Mouse (Mus musculus): ENCODE results near the gene Gpr108.
A peak's percentile ranks its signal among the peaks of the same experiment; 100 is the strongest.

Gpr108 gene

DNA sequence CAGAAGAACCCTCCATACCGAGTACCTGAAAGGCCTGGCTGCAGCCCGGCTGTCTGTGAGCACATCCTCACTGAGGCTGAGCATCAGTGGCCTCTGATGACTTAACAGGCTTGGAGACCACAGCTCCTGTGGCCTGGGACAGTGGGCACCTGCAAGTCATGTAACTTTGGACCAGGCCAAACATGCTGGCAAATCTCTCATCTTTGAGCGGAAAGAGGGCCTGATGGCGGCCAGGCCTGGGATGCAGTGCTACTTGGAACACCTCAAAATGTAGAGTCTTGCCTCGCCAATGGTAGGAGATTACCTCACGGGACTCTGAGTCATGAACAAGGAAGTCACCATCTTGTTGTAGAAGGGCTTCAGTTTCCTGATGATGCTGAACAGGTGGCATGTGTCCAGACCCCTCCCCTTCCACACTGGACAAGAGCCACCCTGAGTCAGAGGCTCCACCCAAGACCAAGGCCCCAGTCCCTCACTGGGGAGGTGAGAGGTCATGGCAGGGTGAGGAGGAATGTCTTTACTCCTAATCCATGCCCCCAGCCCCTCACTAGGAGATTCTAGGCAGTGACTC is 19.4 kb upstream of the Gpr108 start:
- DNase-seq = no peak

DNA sequence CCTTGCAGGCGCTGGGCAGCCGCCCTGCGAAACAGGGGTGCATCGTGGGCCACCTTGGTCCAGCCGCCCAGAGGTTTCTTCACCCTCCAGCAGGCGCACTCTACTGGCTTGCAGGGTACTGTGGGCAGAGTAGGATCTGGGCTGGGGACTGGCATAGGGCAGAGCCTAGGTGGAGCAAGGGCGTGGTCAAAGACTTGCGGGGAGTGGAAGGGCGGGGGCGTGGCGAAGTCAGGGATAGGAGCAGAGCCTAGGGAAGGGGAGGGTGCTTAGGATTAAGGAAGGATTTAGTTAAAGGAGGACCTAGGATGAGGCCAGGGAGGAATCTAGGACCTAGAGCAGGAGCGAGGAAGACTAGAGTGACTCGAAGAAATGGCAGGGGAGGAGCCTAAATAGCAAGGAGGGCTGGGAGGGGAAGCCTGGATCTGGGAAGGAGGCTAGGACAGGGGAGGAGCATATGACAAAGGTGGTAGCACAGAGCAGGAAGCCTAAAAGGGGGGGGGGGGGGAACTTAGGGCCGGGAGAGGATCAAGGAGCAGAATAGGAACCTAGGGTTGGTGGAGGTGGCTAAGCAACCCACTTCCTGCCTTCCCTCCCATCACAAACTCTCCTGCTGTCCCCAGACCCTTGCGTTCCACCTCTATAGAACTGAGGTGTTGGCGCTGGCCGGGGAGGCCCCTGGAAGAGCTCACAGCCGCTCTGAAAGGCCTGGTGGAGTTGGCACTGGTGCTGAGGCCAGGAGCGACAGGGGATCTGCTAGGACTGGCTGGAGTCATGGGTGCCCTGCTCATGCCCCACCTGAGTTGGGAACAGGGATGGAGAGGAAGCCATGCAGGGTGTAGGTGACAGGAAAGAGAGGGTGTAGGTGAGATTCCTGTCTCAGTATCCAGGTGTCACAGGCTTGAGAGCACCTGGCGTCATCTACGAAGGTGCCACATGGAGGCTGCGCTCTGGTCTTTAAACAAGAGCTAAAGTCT is 17.0 kb upstream of the Gpr108 start:
- DNase-seq = peak; percentile 62 to 66

DNA sequence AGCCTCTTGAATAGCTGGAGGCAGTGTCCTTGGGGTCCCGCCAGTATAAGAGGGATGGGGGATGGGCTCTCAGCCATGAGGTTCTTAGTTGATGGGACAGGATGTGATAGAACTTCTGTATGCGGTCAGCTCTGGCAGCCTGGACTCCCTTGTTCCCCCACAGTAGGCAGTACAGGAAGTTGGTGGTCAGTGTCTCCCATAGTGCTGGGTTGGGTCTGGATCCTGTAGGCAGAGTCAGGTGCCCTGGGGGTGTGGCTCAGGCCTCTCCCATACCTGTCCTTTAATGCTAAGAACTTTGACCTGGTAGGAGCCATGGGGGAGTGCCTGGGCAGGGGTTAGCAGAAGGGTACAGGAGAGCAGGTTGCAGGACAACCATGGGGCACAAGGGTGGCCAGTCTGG is 15.9 kb upstream of the Gpr108 start:
- DNase-seq = no peak

DNA sequence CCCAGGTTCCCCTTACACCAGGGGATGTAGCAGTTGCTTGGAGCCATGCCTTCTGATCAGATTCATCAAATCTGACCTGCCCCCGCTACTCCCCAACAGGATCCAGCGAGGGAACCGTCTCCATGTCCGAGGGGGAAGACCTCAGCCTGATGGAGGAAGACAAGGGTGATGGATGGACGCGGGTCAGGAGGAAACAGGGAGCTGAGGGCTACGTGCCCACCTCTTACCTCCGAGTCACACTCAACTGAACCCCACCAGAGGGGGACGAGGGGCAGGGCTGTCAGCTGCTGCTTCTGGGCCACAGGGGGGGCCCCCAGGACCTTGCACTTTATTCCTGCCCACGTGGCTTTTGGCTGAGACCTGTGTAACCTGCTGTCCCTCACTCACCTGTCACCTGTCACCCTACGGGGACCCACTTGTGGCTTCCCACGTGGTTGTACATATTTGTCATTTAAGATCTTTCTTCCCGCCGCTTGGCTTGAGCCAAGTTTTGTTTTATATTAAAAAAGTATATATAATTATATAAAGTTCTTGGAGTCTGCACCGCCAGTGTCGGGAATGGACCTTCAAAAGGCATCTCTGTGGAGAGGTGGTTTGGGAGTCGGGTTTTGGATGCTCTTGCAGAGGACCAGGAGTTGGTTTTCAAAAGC is 14.8 kb upstream of the Gpr108 start:
- DNase-seq = no peak

DNA sequence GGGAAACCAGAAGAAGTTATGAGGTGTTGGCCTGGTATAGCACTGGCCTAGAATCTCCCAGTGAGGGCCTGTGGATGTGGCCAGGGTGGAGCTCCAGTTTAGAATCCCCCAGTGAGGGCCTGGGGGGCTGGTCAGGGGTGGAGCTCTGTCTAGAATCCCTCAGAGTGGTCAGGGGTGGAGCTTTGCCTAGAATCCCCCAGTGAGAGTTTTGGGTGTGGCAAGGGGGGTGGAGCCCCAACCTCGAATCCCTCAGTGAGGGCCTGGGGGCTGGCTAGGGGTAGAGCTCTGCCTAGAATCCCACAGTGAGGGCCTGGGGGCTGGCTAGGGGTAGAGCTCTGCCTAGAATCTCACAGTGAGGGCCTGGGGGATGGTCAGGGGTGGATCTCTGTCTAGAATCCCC is 13.6 kb upstream of the Gpr108 start:
- no peak for DNase-seq

DNA sequence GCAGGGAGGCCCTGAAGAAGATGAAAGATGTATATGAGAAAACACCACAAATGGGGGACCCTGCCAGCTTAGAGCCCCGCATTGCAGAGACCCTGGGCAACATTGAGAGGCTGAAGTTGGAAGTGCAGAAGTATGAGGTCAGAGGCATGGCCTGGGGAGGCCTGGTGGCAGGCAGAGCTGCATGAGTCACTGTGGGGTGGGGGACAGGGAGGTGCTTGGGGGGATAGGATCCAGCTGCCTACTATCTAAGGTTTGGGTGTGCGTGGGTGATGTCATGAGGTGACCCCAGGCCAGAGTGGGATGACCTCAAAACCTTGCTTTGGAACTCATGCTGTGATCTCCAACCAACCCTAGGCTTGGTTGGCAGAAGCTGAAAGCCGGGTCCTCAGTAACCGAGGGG is 13.0 kb upstream of the Gpr108 start:
- DNase-seq = no peak

DNA sequence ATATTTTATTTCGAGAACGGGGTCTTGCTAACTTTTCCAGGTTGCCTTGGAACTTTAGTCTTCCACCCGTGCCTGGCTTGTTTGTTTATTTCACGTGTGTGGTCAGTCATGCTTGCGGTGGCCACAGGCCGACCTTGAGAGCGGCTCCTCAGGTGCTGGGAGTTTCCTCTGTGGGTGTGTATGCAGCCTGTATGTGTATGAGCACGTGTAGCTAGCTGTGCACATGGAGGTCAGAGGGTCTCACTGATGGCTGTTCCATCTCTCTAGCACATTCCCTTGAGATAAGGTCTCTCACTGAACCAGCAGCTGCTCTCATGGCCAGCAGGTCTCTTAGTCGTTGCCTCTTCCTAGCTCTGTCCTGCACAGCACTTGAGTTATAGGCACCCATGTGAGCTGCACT is 12.1 kb upstream of the Gpr108 start:
- DNase-seq = no peak

DNA sequence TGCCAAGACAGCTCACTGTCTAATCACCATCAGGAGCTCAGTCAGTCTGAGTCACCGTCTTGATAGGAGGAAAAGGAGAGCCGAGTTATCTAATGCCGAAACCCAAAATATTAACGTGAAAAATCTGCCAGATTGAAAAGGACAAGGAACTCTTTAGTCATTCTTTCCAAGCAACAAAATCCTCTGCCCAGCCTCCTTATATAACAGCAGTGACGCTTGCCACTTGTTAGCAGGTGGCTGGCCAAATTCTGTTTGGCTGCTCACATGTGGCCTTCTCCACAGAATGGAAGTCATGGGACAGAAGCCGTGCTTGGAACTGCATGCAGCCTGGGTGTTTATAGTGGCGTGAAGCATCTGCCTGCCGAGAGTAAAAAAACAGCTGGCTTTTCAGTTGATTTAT is 11.5 kb upstream of the Gpr108 start:
- DNase-seq = no peak

DNA sequence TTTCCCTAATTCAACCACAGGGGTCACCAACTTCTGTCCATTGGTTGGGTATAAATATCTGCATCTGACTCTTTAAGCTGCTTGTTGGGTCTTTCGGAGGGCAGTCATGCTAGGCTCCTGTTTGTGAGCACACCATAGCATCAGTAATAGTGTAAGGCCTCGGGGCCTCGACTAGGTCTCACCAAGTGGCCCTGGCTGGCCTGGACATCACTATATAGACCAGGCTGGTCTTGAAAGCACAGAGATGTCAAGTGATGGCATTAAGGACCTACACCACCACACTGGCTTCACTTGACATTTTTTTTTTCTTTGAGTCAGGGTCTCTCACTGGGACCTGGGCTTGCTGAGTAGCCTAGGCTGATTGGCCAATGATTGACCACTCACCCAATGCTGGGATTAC is 9.9 kb upstream of the Gpr108 start:
- no peak for DNase-seq

DNA sequence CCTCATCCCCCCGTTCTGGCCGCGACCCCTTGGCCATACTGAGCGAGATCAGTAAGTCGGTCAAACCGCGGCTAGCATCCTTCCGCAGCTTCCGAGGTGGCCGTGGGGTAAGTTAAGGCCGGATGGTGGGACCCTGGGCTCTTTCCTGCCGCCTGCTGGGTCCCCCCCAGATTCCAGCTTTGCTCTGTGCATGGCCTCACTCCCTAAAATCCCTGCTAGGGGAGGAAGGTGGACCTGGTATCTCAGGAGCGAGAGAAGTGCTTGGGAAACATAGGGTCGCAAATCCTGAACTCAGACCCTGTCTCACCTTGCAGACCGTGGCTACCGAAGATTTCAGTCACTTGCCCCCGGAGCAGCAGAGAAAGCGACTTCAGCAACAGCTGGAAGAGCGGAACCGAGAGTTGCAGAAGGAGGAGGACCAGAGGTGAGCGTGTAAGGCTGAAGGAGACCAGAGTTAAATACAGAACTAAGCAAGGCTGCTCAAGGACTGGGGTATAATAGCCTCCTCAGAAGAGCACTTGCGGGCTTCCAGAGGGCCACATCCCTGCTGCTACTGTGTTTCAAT is 8.8 kb upstream of the Gpr108 start:
- DNase-seq = no peak

DNA sequence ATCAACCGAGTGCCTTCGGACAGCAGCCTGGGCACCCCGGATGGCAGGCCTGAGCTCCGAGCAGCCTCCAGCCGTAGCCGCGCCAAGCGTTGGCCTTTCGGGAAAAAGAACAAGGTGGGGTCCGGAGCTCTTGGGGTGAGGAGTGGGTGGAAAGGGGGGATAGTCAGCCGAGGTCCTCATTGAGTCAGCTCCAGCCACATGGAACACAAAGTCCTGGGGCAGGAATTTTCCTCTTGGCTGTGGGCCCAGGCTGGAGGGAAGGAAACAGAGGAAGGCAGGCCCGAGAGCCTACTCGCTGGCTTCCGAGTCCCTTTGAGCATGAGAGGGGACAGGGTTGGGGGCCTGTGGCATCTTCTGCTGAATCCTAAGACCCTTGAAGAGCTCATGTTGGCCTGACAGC is 7.1 kb upstream of the Gpr108 start:
- no peak for DNase-seq

DNA sequence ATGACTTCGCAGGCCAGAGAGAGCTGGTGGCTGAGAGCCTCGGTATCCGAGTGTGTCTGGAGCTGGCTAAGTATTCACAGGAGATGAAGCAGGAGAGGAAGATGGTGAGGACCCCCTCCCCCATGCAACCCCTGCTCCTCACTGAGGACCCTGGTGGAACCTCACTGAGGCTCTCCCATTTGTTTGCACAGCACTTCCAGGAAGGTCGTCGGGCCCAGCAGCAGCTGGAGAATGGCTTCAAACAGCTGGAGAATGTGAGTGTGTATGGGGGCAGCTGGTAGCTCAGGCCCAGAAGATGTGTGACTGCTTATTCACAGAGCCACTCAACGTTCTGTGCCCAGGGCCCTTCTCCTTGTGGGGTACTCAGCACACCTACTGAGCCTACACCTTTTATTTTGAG is 5.1 kb upstream of the Gpr108 start:
- DNase-seq = no peak

DNA sequence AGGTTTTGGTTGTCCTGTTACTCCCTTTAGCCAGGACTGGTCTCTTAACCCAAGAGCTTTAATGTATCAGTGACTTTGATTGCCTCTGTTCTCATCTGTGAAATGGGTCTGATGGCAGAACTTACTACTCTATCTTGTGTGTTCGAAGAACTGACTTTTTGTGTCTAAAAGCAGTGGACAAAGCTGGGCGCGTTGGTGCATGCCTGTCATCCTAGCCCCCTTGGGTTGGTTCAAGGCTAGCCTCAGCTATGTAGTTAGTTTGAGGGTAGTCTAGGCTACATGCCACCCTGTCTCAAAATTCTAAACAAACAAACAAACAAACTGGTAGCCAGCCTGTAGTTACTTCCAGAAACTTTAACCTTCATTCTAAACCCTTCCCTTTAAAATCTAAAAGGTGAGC is 3.2 kb upstream of the Gpr108 start:
- no peak for DNase-seq

DNA sequence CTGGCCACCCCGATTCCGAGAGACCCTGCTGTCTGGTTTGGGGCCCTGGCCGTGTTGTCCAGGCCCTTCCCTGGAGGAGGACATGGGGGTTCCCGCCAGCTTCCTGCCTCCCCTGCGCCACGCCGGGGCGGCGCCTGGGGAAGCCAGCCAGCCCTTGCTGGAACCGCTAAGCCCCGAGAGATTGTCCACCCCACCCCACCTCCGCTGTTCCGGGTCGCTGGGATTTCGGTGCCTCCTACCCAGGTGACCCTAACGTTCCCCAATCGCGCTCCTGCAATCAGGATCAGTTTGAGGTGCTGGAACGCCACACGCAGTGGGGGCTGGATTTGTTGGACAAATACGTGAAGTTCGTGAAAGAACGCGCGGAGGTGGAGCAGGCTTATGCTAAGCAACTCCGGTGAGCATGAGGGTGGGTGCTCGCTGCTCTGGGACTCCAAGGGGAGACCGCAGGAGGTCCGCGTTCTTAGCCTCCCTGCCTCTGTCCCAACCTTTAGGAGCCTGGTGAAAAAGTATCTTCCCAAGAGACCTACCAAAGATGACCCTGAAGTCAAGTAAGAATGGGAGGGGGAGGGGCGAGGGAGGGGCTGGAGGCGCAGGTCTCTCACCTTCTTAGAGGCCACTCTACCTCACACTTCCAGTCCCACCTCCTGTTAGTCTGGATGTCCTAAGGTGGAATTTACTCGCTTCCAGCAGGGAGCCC is 2.4 kb upstream of the Gpr108 start:
- peak in 1 of 2 experiments; percentile 26 for DNase-seq

DNA sequence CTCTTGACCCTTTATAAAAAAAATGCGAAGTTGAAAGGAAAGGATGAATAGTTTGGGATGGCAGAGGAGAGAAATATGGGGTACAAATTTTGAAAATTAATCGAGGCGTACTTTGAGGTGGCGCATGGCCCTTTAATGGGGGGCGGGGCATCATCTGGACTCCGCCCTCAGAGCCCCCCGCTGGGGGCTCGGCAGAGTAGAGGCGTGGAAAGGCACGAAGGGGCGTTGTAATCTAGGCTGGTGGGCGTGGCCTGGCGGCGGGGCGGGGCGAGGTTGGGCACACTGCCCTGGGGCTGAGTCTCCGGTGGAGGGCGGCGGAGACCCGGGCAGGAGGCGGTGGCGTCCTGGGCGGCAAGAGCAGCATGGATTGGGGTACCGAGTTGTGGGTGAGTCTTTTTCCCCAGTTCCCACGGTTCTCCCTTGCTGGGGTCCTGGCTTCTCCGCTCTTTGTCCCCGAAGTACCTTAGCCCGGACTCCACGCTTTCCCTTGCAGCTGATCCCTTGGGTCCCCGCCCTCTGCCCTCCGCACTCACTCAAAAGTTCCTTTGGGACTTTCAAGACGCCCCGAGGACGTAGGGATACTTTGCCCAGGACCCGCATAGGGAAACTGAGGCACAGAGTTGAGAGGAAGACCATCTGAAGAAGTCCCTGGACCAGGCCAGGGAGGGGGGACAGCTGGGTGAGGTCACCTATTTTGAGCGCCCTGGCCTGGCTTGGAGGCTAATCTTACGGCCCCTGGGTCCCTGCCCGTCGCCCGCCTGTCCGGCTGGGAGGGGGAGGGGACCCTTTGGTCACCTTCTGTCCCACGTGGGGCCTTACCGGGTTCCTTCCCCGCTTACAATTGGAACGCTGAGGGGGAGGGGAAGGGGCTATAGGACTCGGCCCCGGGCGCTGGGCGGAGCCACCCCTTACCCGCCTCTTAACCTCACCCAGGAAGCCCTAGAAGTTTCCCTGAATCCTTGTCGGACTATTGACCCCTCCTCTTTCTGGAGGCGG is 1.2 kb upstream of the Gpr108 start, which contains the start of gene Trip10:
Gene Trip10, plus strand, starts transcription at position 270 of the 996 bp plus-strand sequence.
- peak; percentile 87 to 90 for DNase-seq

DNA sequence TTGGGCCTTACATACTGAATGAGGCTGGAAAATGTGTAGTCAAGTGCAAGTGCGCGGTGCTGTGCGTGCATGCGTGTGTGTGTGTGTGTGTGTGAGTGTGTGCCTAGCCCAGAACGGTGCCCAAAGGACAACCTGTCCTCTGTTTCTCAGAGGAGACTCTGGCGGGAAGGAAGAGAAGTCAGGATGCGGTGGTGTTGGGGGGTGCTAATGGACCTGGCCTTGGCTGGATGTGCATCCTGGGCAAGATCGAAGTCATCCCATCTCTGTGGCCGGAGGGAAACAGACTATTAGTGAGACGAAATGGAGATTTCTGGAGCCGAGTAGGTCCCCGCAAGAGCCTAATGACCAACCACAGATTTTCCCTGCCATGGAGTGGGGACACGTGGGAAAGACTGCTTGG is 525 bp upstream of the Gpr108 start:
- DNase-seq = peak; percentile 49 to 51

DNA sequence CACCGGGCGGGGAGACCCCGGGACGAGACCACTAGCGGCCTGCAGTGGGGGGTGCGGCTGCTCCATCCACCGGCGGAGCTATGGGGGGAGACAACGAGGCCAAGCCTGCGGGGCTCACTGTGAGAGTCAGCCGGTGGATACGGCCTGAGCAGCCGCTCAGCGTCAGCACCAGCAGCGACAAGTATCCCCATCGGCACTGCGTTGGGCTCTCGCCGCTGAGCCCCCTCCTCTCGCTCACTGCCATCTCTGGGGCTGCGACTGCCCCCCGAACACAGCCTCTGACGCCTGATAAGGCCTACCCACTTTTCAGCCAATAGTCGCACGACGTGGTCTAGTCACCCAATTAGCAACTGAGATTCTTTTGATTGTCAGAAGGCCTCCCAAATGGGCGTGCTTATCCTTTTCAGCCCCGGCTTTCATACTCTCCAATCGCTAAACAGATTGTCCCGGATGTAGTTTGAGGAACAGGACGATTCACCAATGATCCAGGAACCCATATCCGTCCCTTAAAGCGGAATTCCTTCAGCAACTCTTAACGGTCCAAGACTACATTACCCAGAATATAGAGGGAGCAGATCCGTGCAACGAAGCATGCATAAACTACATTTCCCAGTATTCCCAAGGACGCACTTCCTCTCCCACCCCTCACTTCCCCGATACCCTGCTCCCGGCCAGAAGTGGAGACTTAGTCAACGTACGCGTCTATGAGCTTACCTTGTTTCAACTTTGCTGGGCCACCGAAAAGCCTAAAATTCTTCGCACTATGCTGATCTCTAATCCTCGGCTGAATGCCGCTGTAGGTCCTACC is 649 bp downstream of the Gpr108 start:
- DNase-seq = peak; percentile 88 to 93

DNA sequence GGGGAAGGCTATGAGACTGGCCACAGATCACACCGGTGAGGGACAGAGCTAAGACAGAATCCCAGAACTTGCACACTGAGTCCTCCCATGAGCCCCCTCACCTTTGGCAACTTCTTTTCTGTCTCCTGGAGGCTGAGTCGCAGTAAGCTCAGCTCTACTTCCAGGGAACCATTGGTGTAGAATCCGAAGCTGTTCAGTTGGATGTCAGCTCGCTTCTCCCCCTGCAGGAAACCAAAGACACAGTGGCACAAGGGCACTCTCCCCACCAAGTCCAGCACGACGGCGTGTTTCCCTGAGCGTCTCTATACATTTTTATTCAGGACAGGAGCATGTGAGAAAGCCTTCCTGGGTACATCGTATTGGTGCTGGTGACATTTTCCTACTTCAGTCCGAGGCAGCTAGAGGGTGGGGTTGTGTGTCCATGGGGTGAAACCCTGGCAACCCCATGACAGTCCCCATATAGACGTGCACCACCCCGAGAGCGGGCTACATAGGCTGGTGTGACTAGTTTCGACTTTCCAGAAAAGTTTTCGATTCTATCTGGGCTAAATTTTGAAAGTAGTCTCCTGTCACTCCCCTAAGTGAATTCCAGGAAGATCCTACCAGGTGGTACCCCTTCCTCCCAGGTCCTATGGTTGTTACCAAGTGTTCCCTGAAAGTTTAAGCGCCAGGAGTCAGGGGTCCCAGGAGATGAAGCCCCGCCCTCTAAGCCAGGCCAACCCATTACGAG is 1.4 kb downstream of the Gpr108 start:
- DNase-seq = no peak

DNA sequence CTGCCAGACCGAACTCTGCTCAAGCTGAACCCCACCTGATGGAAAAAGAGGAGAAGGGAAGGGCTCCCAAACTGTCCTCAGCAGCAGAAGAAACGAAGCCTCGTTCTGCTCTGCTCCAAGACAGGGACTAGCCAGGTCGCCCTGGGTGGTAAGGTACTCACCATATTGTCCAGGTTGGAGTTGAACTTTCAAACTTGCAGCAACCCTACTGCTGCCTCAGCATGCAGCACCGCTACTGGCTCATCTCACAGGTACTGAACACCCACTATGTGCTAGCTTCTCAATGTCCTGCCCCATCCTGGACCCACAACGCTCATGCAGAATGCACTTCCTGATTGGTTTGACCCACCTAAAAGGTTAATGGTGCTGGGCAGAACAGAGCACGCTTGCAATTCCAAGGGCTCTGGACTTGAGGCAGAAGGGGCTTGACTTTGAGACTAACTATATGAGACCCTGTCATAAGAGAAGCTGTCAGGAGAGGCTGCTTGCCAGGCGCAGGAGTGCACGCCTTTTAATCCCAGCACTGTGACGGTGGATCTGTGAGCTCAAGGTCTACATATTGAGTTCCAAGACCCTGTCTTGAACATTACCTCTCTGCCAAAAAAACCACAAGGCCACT is 2.8 kb downstream of the Gpr108 start:
- DNase-seq = no peak
